Mouse (Mus musculus) liver, embryonic 14.5 days (tissue): Measurements from ENCODE around the gene Clcc1. TPM values are rescaled to one million over a fixed set of nuclear protein-coding genes. Genes with fewer than 3 reads are reported as not detected.

ENCODE experiments used
- ATAC-seq: fragments of 200-750 bp; cut with Nextera tagmentation; 2 replicates; pipeline ENCODE4 v1.8.0; 2017; ENCODE audit warnings: moderate number of reproducible peaks, mild to moderate bottlenecking, moderate library complexity; ENCODE audit not compliant: insufficient read depth
- DNase-seq, 3 experiments: peaks; one replicate each; pipeline ENCODE4 v3.0.0-alpha.2; 2012 to 2013; ENCODE audit warnings: low read depth in 3 of 3, low spot score in 3 of 3
- H3K27ac ChIP-seq: fragments of 300-500 bp; sonication (generic); 2 replicates; pipeline ENCODE4 v1.5.1; 2014; ENCODE audit warnings: moderate library complexity, mild to moderate bottlenecking, control low read depth, inconsistent platforms
- H3K27me3 ChIP-seq: fragments of 300-500 bp; sonication (generic); 2 replicates; pipeline ENCODE4 v1.6.1; 2014; ENCODE audit warnings: mild to moderate bottlenecking, low read length, moderate library complexity; ENCODE audit not compliant: control insufficient read depth, insufficient read depth
- H3K36me3 ChIP-seq: fragments of 300-500 bp; sonication (generic); replicated peaks from 2 replicates; pipeline ENCODE4 v1.6.1; 2014; ENCODE audit warnings: low read depth; ENCODE audit not compliant: control insufficient read depth, insufficient read depth
- H3K4me1 ChIP-seq, 2 experiments: fragments of 200-500 bp in 1 of 2; fragments of 300-500 bp in 1 of 2; sonication (generic) in 1 of 2; replicated peaks; 2 replicates each; pipeline ENCODE4 v1.6.1; 2012 to 2014; ENCODE audit warnings: antibody characterized with exemption in 1 of 2, inconsistent platforms in 1 of 2, low read length in 1 of 2; ENCODE audit not compliant: control insufficient read depth in 2 of 2, insufficient read depth in 2 of 2
- H3K4me2 ChIP-seq: fragments of 300-500 bp; sonication (generic); 2 replicates; pipeline ENCODE4 v1.6.1; 2014; ENCODE audit warnings: low read depth, mild to moderate bottlenecking, control low read depth, moderate library complexity
- H3K4me3 ChIP-seq, 2 experiments: fragments of 200-500 bp in 1 of 2; fragments of 300-500 bp in 1 of 2; sonication (generic) in 1 of 2; 2 replicates each; pipeline ENCODE4 v1.5.1; 2012 to 2014; ENCODE audit warnings: low read depth in 2 of 2, low read length in 2 of 2, mild to moderate bottlenecking in 2 of 2, control low read depth in 1 of 2, inconsistent platforms in 1 of 2, moderate library complexity in 1 of 2; ENCODE audit not compliant: insufficient read depth in 1 of 2
- H3K9ac ChIP-seq: fragments of 300-500 bp; sonication (generic); replicated peaks from 2 replicates; pipeline ENCODE4 v1.6.1; 2014; ENCODE audit warnings: mild to moderate bottlenecking, control low read depth, moderate library complexity
- H3K9me3 ChIP-seq: fragments of 300-500 bp; sonication (generic); 2 replicates; pipeline ENCODE4 v1.6.1; 2016; ENCODE audit warnings: low read length, mixed read lengths; ENCODE audit not compliant: control insufficient read depth
- CTCF ChIP-seq: IDR thresholded peaks from 2 replicates; pipeline ENCODE4 v1.5.1; 2016; ENCODE audit warnings: antibody characterized with exemption, low read depth, control low read depth
- EP300 ChIP-seq: IDR thresholded peaks from 2 replicates; pipeline ENCODE4 v1.6.1; 2016; ENCODE audit warnings: antibody characterized with exemption, low read depth
- WGBS: fragments of 180-500 bp; shearing (Covaris S2); extraction: QIAGEN DNeasy Blood & Tissue Kit; methylation state at CpG from one replicate; pipeline ENCODE4 v1.1.7; 2014; ENCODE audit not compliant: insufficient replicate concordance; 5-methylcytosine and 5-hydroxymethylcytosine counted together
- polyA plus RNA-seq, 2 experiments: library from polyadenylated mRNA; depleted of rRNA in 1 of 2; stranded (reverse) in 1 of 2; unstranded in 1 of 2; fragments of >200 nt; fragmentation: Nextera tagmentation in 1 of 2; extraction: Ambion mirVana in 1 of 2; gene quantifications; 2 replicates each; pipeline versions ENCODE4 v1.2.1 to v1.2.3; 2012 to 2014

Gene Clcc1
- polyA plus RNA-seq, 2 experiments: 22.7 to 38.5 TPM

DNA sequence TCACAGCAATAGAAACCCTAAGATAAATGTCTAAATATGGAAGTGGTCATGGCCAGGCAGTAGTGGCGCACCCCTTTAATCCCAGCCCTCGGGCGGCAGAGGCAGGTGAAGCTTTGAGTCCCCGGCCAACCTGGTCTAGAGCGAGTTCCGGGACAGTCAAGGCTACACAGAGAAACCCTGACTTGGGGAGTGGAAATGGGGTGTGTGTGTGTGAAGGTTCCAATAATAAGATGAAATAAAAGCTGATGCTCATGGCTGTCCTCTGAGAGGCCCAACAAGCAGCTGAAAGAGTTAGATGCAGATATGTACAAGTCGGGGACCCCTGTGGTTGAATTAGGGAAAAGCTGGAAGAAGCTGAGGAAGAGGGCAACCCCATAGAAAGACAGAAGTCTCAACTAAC, 32.0 kb downstream of the Clcc1 start:
- ATAC-seq (no peak), DNase-seq (no peak)
- Histone ChIP-seq H3K9me3 (no peaks in the 10 kb centered on the region), H3K4me2 (no peak overlapping the region), H3K27me3 (no peaks in the 10 kb centered on the region), H3K27ac (no peak overlapping the region), H3K4me3 (no peak overlapping the region), H3K9ac (no peak overlapping the region), H3K36me3 (peaks cover 72% of the 10 kb centered on the region), H3K4me1 (no peaks in the 10 kb centered on the region)
- no peak for TF ChIP-seq CTCF
- TF ChIP-seq EP300: no peak
- WGBS: 94% methylated on average over 7 of the region's 7 CpGs

DNA sequence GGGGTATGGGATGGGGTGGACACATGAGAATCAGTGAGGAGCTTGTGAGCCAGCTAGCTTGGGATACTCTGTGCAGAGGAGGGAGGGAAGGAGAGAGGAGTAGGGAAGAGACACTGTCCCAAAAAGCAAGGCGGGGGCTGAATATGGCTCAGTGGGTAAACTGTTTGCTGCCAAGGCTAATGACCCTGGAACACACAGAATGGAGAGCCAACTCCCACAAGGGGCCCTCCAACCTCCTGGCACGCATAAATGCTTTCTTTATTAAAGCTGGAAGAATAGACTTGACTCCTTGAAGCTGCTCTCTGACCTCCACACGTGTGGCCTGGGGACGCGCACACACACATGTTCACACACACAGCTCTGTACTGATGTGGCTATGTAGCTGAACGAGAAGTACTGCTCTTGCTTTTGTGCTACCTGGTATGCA, 35.3 kb downstream of the Clcc1 start:
- H3K36me3 ChIP-seq: peaks cover 49% of the 10 kb centered on the region
- H3K4me2 ChIP-seq: no peak overlapping the region
- H3K9me3 ChIP-seq: no peaks in the 10 kb centered on the region
- no peak overlapping the region for H3K4me3 ChIP-seq
- no peak for DNase-seq
- TF ChIP-seq CTCF: no peak
- no peak for TF ChIP-seq EP300
- no peaks in the 10 kb centered on the region for H3K4me1 ChIP-seq
- ATAC-seq: no peak
- no peak overlapping the region for H3K9ac ChIP-seq
- H3K27ac ChIP-seq: no peak overlapping the region
- WGBS: 91% methylated on average over 6 of the region's 6 CpGs
- no peaks in the 10 kb centered on the region for H3K27me3 ChIP-seq

DNA sequence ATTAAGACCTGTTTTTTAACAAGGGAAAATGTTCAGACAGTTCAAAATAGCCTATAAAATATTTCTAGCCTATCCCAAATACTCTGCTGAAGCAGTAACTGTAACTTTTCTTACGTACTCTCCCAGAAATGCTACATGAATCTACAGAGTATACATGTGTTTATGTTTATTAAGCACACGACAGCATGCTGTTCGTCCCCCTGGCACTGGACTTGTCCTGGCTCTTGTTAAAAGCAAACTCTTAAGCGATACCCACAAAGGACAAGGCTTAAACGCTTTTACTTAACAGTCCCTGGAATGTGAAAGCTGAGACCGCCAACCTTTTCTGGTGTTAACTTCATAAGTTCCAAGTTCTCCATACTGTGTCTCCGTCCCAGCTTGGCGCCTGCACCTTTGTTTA, 35.7 kb downstream of the Clcc1 start:
- no peak for TF ChIP-seq EP300
- no peak for TF ChIP-seq CTCF
- WGBS: 89% methylated on average over 8 of the region's 8 CpGs
- Histone ChIP-seq H3K4me3 (no peak overlapping the region), H3K27me3 (no peaks in the 10 kb centered on the region), H3K4me1 (no peaks in the 10 kb centered on the region), H3K4me2 (no peak overlapping the region), H3K9me3 (no peaks in the 10 kb centered on the region), H3K36me3 (peaks cover 49% of the 10 kb centered on the region), H3K27ac (no peak overlapping the region), H3K9ac (no peak overlapping the region)
- ATAC-seq: no peak
- no peak for DNase-seq

DNA sequence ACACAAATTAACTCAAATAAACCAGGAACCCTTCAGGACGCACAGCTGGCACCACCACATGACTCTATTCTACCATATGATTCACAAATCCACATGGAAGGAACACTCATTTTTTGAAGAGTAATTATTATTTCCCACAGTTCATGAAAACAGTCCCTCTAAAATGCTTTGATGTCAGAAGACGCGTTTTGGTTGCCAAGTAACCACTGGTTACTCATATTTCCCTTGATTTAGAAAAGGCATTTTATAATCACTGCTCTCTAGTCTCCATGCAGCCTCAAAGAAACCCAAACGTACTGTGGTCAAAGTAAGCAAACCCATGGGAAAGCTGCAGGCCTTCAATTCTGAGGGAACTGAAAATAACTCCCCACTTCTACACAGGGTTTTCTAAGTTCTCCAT, 36.3 kb downstream of the Clcc1 start:
- Histone ChIP-seq H3K36me3 (peaks cover 51% of the 10 kb centered on the region), H3K9me3 (no peaks in the 10 kb centered on the region), H3K4me1 (no peaks in the 10 kb centered on the region), H3K4me3 (no peak overlapping the region), H3K27ac (no peak overlapping the region), H3K4me2 (no peak overlapping the region), H3K27me3 (no peaks in the 10 kb centered on the region), H3K9ac (no peak overlapping the region)
- WGBS: 84% methylated on average over 4 of the region's 4 CpGs
- DNase-seq: no peak
- no peak for ATAC-seq
- no peak for TF ChIP-seq CTCF
- no peak for TF ChIP-seq EP300

DNA sequence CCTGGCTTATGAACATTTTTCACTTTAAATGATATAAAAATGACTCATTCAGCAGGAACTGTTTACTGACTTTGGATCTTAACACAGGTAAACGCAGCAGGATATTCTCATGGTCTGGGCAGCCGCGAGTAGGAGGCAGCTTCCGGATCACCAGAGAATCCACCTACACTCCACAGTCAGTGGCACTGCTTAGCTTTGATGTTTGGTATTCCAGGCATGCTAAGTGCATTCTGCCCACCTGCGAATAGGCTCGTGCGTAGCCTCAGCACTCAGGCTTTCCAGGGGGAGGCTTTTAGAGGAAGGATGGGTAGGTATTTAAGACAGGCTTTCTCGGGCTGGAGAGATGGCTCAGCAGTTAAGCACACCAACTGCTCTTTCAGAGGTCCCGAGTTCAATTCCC, 40.6 kb downstream of the Clcc1 start:
- DNase-seq: no peak
- Histone ChIP-seq H3K9me3 (no peaks in the 10 kb centered on the region), H3K4me1 (peaks cover 0 to 7% of the 10 kb centered on the region in 2 experiments; a peak in 1 of 4 replicates), H3K4me2 (no peak overlapping the region), H3K4me3 (no peak overlapping the region), H3K27me3 (no peaks in the 10 kb centered on the region), H3K36me3 (peaks cover 48% of the 10 kb centered on the region), H3K27ac (no peak overlapping the region), H3K9ac (no peak overlapping the region)
- no peak for TF ChIP-seq EP300
- no peak for TF ChIP-seq CTCF
- WGBS: 87% methylated on average over 9 of the region's 9 CpGs
- ATAC-seq: no peak

DNA sequence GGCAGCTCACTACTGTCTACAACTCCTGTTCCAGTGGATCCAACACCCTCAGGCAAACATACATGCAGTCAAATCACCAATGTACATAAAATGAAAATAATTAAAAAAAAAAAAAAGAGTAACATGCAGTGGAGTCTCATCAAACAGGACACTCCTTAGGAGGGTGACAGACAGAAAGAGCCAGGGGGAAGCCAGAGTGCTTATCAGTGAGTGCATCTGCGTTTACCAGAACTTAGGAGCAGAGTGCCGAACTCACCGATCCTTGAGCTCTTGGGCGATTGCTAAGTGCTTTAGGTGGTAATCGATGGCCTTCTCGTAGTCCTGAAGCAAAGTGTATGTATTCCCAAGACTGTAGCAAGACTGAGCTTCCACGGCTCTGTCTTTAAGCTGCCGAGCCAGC, 44.9 kb downstream of the Clcc1 start:
- no peak overlapping the region for H3K4me2 ChIP-seq
- DNase-seq: no peak
- WGBS: 67% methylated on average over 8 of the region's 8 CpGs
- TF ChIP-seq EP300: no peak
- TF ChIP-seq CTCF: no peak
- no peaks in the 10 kb centered on the region for H3K9me3 ChIP-seq
- no peak for ATAC-seq
- H3K4me3 ChIP-seq: no peak overlapping the region
- no peaks in the 10 kb centered on the region for H3K27me3 ChIP-seq
- H3K4me1 ChIP-seq: peaks cover 0 to 7% of the 10 kb centered on the region in 2 experiments; a peak in 1 of 4 replicates
- H3K9ac ChIP-seq: no peak overlapping the region
- no peak overlapping the region for H3K27ac ChIP-seq
- peaks cover 71% of the 10 kb centered on the region for H3K36me3 ChIP-seq
